Mouse (Mus musculus) liver, embryonic 16.5 days (tissue): ENCODE results near the gene Mllt3. TPM values are rescaled to one million over a fixed set of nuclear protein-coding genes. Genes with fewer than 3 reads are reported as not detected.

Source experiments
- ATAC-seq: fragments of 200-750 bp; cut with Nextera tagmentation; 2 replicates; pipeline ENCODE4 v1.8.0; 2017; ENCODE audit warnings: low read depth, mild to moderate bottlenecking, moderate number of reproducible peaks, moderate library complexity
- H3K27ac ChIP-seq: fragments of 300-500 bp; sonication (generic); 2 replicates; pipeline ENCODE4 v1.5.1; 2014; ENCODE audit warnings: mild to moderate bottlenecking, low read length
- H3K27me3 ChIP-seq: fragments of 300-500 bp; sonication (generic); 2 replicates; pipeline ENCODE4 v1.6.1; 2014; ENCODE audit warnings: low read depth, low read length, mixed read lengths; ENCODE audit not compliant: control insufficient read depth, insufficient read depth
- H3K36me3 ChIP-seq: fragments of 300-500 bp; sonication (generic); 2 replicates; pipeline ENCODE4 v1.6.1; 2014; ENCODE audit warnings: mild to moderate bottlenecking; ENCODE audit not compliant: control insufficient read depth, insufficient read depth
- H3K4me1 ChIP-seq: fragments of 300-500 bp; sonication (generic); 2 replicates; pipeline ENCODE4 v1.6.1; 2014; ENCODE audit warnings: low read depth, low read length, mixed read lengths; ENCODE audit not compliant: control insufficient read depth
- H3K4me2 ChIP-seq: fragments of 300-500 bp; sonication (generic); 2 replicates; pipeline ENCODE4 v1.6.1; 2014; ENCODE audit warnings: low read depth, low read length, mixed read lengths
- H3K4me3 ChIP-seq: fragments of 300-500 bp; sonication (generic); 2 replicates; pipeline ENCODE4 v1.5.1; 2014; ENCODE audit warnings: low read depth, mild to moderate bottlenecking, low read length
- H3K9ac ChIP-seq: fragments of 300-500 bp; sonication (generic); 2 replicates; pipeline ENCODE4 v1.6.1; 2014; ENCODE audit warnings: low read depth, low read length
- H3K9me3 ChIP-seq: fragments of 300-500 bp; sonication (generic); replicated peaks from 2 replicates; pipeline ENCODE4 v1.6.1; 2016; ENCODE audit warnings: low read length; ENCODE audit not compliant: control insufficient read depth
- WGBS: fragments of 180-500 bp; shearing (Covaris S2); extraction: QIAGEN DNeasy Blood & Tissue Kit; methylation state at CpG from one replicate; pipeline ENCODE4 v1.1.7; 2014; ENCODE audit not compliant: insufficient replicate concordance; 5-methylcytosine and 5-hydroxymethylcytosine counted together
- polyA plus RNA-seq: library from polyadenylated mRNA; unstranded; fragments of >200 nt; fragmentation: Nextera tagmentation; extraction: Ambion mirVana; gene quantifications from 2 replicates; pipeline ENCODE4 v1.2.1, GENCODE M21; 2015

Mllt3 gene
- 83.5 and 89.3 TPM in 2 replicates for polyA plus RNA-seq

DNA sequence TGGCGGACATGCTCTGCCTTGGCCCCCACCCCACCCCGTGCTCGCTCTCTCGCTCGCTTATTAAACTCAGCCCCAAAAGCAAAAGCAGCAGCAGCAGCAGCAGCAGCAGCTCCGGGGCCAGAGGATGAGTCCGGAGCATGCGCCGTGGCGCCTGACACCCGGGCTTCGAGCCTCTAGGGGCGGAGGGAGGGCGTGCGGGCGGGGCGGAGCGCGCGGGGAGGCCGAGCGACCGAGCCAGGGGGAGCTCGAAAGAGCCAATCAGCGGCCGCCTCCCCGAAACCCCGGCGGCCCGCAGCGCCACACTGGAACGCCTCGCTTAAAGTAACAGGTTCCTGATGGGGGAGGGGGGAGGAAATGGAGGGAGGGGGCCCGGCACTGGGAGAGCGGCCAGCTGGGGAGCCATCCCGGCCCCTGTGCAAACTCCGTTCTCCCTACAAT, at the start of gene Mllt3:
Gene Mllt3, minus strand, starts transcription at position 149 of the 438 bp plus-strand sequence.
- peak; percentile 96 for ATAC-seq
- peak within 1 kb of the TSS; percentile 68 for H3K9ac ChIP-seq
- H3K4me3 ChIP-seq: peak within 1 kb of the TSS; percentile 69
- H3K9me3 ChIP-seq: no peaks in the 10 kb centered on the region
- peaks cover 21% of the 10 kb centered on the region for H3K4me1 ChIP-seq
- WGBS: under 1% methylated on average over 37 of the region's 37 CpGs
- H3K4me2 ChIP-seq: peak within 1 kb of the TSS; percentile 97
- H3K27me3 ChIP-seq: peaks cover 16% of the 10 kb centered on the region
- H3K36me3 ChIP-seq: no peaks in the 10 kb centered on the region
- peak within 1 kb of the TSS; percentile 52; the same call in 1 of the 2 replicates for H3K27ac ChIP-seq

DNA sequence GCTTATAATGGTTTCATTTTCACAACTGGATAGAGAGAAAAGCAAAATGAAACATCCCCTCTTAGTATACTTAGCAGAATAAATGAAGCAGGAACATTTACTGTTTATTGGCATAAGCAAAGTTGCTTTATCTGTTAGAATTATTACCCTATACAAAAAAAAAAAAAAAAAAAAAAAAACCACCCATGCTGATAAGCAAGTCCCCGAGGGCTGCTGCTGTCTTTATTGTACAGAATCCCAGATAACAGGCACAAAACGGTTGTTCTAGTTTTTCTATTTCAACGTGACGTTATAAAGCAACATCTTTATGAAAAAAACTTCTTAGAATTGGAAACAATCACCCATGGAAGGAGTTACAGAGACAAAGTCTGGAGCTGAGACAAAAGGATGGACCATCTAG, 49.2 kb upstream of the Mllt3 start:
- H3K9ac ChIP-seq: no peak overlapping the region
- H3K27me3 ChIP-seq: no peaks in the 10 kb centered on the region
- H3K4me1 ChIP-seq: no peaks in the 10 kb centered on the region; the same call in none of the 2 replicates
- no peaks in the 10 kb centered on the region for H3K9me3 ChIP-seq
- ATAC-seq: 0 out of 2 replicates have a peak, but pooled peaks have one; percentile 11
- WGBS: 17% methylated on average over 4 of the region's 4 CpGs
- H3K4me3 ChIP-seq: no peak overlapping the region
- no peak overlapping the region for H3K27ac ChIP-seq
- H3K36me3 ChIP-seq: no peaks in the 10 kb centered on the region
- H3K4me2 ChIP-seq: peak overlapping the region; percentile 17; the same call in 1 of the 2 replicates

DNA sequence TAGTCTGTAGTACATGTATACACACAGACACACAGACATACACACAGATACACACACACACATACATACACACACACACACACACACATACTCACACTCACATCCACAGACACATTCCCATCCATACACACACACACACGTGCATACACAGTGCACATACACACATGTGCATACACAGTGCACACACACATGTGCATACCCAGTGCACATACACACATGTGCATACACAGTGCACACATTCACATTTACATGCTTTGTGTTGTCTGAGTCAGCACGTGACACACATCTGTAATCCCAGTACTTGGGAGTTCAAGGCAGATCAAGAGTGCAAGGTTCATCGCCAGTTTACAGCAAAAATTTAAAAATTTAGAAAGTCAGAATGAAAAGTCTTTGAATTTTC, 48.7 kb upstream of the Mllt3 start:
- WGBS: 76% methylated on average over 3 of the region's 3 CpGs
- Histone ChIP-seq H3K27me3 (no peaks in the 10 kb centered on the region), H3K4me2 (peak overlapping the region; percentile 17; the same call in 1 of the 2 replicates), H3K9ac (no peak overlapping the region), H3K4me3 (no peak overlapping the region), H3K36me3 (no peaks in the 10 kb centered on the region), H3K27ac (no peak overlapping the region), H3K4me1 (no peaks in the 10 kb centered on the region; the same call in none of the 2 replicates), H3K9me3 (no peaks in the 10 kb centered on the region)
- ATAC-seq: no peak

DNA sequence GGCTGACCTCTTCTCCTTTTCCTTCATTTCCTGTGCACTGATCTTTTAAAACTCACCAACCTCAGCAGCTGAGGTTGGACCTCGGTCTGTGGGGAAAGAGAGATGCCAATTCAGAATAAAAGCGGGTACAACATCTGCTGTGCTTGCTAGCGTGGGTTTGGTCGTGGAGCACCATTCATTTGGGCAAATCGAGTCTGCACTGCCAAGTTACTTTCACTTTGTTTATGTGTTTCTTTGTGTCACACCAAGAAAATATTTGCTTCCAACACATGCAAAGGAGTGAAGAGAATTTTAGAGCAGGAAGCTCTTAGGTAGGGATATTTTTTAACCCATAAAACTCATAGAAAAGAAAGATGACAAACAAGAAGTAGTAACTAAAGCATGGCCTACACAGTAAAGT, 48.3 kb upstream of the Mllt3 start:
- 62% methylated on average over 5 of the region's 5 CpGs for WGBS
- Histone ChIP-seq H3K9me3 (no peaks in the 10 kb centered on the region), H3K4me2 (0 out of 2 replicates have a peak overlapping the region, but pooled peaks have one; percentile 18), H3K27ac (no peak overlapping the region), H3K4me3 (no peak overlapping the region), H3K36me3 (no peaks in the 10 kb centered on the region), H3K27me3 (no peaks in the 10 kb centered on the region), H3K9ac (no peak overlapping the region), H3K4me1 (no peaks in the 10 kb centered on the region; the same call in none of the 2 replicates)
- no peak for ATAC-seq

DNA sequence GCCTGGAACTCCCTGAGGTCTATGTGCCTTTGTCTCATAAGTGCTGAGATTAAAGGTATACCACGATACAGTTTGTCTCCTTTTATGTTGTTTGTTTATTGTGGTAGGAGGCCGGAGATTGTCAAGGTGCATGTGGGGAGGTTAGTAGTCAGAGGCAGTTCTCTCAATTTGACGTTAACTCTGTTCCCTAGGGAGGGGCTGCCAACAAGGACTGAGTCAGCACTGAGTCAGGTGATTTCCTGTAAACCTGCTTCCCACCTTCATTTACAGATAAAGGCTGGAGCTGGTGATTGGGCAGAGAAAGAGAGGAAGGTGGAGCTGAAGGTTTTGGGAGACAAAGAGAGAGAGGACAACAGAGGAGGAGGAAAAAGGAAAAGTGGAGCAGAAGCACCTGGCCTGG, 45.8 kb upstream of the Mllt3 start:
- 50% methylated on average over 3 of the region's 3 CpGs for WGBS
- Histone ChIP-seq H3K36me3 (no peaks in the 10 kb centered on the region), H3K9ac (no peak overlapping the region), H3K9me3 (no peaks in the 10 kb centered on the region), H3K4me2 (no peak overlapping the region), H3K4me1 (no peaks in the 10 kb centered on the region; the same call in none of the 2 replicates), H3K27me3 (no peaks in the 10 kb centered on the region), H3K4me3 (no peak overlapping the region), H3K27ac (no peak overlapping the region)
- ATAC-seq: no peak

DNA sequence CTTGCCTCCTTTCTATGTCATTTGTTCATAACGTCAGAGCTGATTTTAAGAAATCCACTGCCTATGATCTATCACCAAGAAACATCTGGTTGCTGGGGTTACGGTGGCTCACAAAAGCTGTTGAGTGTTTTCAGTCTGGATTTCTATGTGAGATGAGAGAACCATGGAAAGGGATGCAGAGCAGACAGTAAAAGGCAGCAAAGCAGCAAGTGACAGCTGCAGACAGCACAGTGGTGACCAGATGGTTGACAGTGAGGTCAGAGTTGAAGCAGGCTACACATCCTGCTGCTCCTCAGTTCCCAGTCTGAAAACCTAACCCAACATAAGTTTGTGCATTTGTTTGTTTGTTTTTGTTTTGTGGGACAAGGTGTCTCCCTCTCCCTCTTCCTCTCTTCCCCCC, 42.2 kb upstream of the Mllt3 start:
- no peak overlapping the region for H3K9ac ChIP-seq
- WGBS: 56% methylated on average over 2 of the region's 2 CpGs
- no peaks in the 10 kb centered on the region for H3K4me1 ChIP-seq
- no peak overlapping the region for H3K4me2 ChIP-seq
- no peaks in the 10 kb centered on the region for H3K36me3 ChIP-seq
- H3K9me3 ChIP-seq: no peaks in the 10 kb centered on the region
- no peak overlapping the region for H3K27ac ChIP-seq
- no peak overlapping the region for H3K4me3 ChIP-seq
- ATAC-seq: no peak
- no peaks in the 10 kb centered on the region for H3K27me3 ChIP-seq

DNA sequence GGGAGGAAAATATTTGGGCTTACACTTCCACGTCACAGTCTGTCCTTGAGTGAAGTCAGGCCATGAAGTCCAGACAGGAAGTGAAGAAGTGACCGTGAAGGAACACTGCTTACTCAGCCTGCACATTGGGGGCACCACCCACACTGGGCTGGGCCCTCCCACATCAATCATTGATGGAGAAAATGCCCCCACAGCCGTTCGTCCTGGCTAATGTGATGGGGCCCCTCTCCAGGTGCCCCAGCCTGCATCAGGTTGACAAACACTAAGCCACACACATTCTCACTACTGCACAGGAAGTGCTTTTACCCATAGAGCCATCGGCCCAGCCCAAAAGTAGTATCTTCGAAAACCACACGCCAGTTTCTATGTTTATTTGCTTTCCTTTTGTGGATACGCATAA, 13.1 kb upstream of the Mllt3 start:
- WGBS: 43% methylated on average over 8 of the region's 8 CpGs
- no peaks in the 10 kb centered on the region for H3K4me1 ChIP-seq
- ATAC-seq: no peak
- H3K36me3 ChIP-seq: no peaks in the 10 kb centered on the region
- no peak overlapping the region for H3K9ac ChIP-seq
- H3K4me3 ChIP-seq: no peak overlapping the region
- H3K27me3 ChIP-seq: no peaks in the 10 kb centered on the region
- no peak overlapping the region for H3K27ac ChIP-seq
- H3K4me2 ChIP-seq: no peak overlapping the region
- H3K9me3 ChIP-seq: no peaks in the 10 kb centered on the region

DNA sequence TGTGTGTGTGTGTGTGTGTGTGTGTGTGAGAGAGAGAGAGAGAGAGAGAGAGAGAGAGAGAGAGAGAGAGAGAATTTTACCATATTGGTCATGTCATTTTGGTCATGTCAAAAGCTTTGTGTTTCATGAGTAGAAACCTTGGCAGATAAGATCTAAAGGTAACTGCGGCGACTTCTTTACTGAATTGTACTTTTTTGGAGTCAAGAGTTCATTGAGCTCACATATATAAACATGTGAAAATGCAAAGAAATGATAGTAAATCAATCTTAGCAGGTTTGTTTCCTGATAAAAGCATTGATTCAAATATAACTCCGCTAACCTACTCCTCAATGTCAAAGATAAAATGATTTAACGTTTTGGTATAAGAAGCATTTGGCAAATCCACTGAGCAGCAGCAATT, 12.0 kb upstream of the Mllt3 start:
- H3K4me3 ChIP-seq: no peak overlapping the region
- H3K27ac ChIP-seq: no peak overlapping the region
- no peak overlapping the region for H3K9ac ChIP-seq
- 65% methylated on average over 4 of the region's 4 CpGs for WGBS
- no peak for ATAC-seq
- H3K4me2 ChIP-seq: no peak overlapping the region
- H3K9me3 ChIP-seq: no peaks in the 10 kb centered on the region
- no peaks in the 10 kb centered on the region for H3K27me3 ChIP-seq
- H3K4me1 ChIP-seq: no peaks in the 10 kb centered on the region
- no peaks in the 10 kb centered on the region for H3K36me3 ChIP-seq

DNA sequence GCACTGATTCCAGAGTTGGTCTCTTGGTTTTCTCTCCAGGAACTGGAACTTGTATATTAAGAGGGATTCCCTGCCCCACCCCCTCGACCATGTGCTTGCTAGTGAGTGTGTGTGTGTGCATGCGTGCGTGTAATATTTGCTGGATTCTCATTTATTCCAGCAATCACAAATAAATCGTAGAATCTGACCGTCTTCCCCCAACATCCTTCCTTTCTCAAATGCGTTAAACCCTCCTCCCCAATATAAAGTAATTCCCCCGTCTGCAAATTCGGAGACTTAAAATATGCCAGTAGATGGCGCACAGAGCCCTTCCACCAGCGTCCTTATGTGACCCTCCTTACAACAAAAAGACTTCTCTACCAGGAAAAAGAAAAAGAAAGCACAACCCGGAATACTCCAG, 2.2 kb upstream of the Mllt3 start:
- Histone ChIP-seq H3K4me1 (peaks cover 21% of the 10 kb centered on the region), H3K27me3 (peaks cover 16% of the 10 kb centered on the region), H3K4me2 (peak overlapping the region; percentile 97), H3K27ac (no peak overlapping the region), H3K36me3 (no peaks in the 10 kb centered on the region), H3K9ac (no peak overlapping the region), H3K9me3 (no peaks in the 10 kb centered on the region), H3K4me3 (peak overlapping the region; percentile 7; the same call in 1 of the 2 replicates)
- ATAC-seq: no peak
- WGBS: 2% methylated on average over 11 of the region's 11 CpGs
